Mouse (Mus musculus) lung, adult 18-20 months (tissue): Measurements from ENCODE around the gene Tspan33.

Experiments used
- DNase-seq, 2 experiments: peaks; one replicate each; pipeline ENCODE4 v3.0.0; 2022; ENCODE audit warnings: mixed read lengths in 2 of 2

Tspan33 gene

GRCm38 (mm10) chr6:29699085-29699745 is 5.2 kb downstream of the Tspan33 start:
- DNase-seq, result no peak

- DNase-seq, result no peak
Observed at GRCm38 (mm10) chr6:29701051-29701450, 7.0 kb downstream of the Tspan33 start.

DNA sequence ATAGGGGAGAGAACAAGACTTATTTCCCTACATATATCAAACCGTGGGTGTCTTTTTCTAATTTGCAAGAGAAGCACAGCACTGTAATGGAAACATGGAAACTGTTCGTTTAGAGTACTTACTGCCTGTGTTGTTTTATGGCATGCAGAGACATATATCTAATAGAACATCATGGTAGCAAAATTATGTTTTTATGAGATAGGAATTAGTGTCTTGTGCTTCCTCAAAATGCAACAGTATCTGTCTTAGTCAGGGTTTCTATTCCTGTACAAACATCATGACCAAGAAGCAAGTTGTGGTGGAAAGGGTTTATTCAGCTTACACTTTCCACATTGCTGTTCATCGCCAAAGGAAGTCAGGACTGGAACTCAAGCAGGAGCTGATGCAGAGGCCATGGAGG is 8.1 kb downstream of the Tspan33 start:
- DNase-seq, result no peak

- DNase-seq, result no peak
Observed at GRCm38 (mm10) chr6:29704143-29704542, 10.1 kb downstream of the Tspan33 start.

- DNase-seq, result no peak
Observed at GRCm38 (mm10) chr6:29707902-29708301, 13.9 kb downstream of the Tspan33 start.

- no peak for DNase-seq
Observed at GRCm38 (mm10) chr6:29711318-29711717, 17.3 kb downstream of the Tspan33 start.

GRCm38 (mm10) chr6:29712011-29712584 is 18.1 kb downstream of the Tspan33 start:
- peak in 1 of 2 experiments; percentile 33 for DNase-seq

- no peak for DNase-seq
Observed at GRCm38 (mm10) chr6:29716624-29717365, 22.8 kb downstream of the Tspan33 start.

DNA sequence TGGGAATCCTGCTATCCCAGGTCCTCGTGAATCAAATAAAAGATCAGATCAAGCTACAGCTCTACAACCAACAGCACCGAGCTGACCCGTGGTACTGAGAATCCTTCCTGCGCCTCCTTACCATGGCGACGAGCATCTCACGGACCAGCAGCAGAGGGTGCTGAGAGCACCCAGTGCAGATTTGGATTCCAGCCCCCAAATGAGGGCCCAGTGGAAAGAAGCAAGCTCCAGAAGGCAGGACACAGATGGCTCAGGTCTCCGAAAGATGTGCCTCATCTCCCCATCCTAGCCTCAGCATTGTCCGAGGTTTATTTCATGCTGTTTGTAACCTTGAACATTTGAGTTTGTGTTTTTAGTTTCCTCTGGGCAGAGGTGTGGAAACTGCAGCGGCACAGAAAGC is 23.5 kb downstream of the Tspan33 start:
- no peak for DNase-seq

DNA sequence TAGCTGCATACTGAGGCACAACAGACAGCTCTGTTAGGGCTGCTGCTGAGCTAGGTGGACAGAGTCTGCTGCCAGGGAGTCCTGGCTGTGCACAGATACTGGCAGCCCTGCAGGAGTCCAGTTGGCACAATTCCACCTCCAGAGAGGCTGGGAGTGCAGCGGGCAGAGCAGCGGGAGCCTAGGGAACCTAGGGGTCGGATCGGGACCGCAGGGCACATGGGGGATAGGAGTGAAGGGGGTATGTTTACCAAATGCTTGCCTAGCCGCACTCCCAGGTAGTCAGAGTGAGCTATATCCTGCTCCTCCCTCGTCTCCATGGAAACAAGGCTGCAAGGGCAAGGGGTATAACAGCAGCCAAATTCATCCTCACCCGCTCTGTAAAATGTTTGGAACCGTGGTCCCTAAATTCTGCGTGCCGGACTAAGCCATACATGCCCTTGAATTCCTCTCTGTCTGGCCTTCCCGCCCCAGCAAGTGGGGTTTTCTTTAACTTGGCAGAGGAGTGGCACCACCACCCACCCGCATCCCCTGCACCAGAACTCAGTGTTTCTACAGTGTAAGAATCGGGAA is 24.0 kb downstream of the Tspan33 start:
- peak in 1 of 2 experiments; percentile 30 for DNase-seq

- DNase-seq, result peak; percentile 48 to 51
Observed at GRCm38 (mm10) chr6:29718894-29719329, 24.9 kb downstream of the Tspan33 start.

DNA sequence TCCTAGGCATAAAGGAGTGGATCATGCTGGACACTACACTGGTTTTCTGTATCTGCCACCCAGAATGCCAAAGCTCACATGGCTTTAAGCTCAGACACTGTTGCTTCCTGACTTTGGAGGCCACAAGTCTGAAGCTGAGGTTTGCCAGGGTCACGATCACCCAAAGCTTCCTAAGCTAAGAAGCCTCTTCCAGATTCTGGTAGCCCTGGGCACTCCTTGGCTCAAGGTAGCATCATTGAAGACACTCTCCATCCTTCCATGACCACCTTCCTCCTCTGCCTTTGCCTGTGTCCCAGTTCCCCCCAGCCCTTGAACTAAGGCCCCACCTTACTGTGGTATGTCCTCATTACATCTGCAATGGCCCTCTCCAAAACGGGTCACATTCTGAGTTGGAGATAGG is 27.9 kb downstream of the Tspan33 start:
- no peak for DNase-seq

DNA sequence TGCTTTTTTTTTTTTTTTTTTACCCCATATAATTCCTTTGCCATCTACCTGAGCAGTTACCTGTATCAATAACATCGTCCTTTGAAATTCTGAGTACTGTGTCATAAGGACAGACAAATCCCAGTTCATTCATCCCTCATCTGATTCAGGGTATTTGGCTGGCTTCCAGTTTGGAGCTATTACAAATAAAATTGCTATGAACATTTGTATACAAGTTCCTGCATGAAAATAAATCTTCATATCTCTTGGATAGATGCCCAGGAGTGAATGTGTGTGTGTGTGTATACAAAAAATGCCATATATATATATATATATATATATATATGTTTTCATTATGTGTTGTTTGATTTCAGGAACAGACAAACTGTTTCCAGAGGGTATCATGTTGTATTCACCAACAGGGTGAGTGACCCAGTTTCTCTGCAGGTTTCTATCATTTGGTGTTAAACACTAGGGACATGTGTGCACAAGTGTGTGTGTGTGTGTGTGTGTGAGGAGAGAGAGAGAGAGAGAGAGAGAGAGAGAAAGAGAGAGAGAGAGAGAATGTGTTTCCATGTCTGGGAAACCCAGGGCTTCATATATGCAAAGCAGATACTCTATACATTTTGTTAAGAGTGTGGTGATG is 32.7 kb downstream of the Tspan33 start:
- DNase-seq, result no peak

DNA sequence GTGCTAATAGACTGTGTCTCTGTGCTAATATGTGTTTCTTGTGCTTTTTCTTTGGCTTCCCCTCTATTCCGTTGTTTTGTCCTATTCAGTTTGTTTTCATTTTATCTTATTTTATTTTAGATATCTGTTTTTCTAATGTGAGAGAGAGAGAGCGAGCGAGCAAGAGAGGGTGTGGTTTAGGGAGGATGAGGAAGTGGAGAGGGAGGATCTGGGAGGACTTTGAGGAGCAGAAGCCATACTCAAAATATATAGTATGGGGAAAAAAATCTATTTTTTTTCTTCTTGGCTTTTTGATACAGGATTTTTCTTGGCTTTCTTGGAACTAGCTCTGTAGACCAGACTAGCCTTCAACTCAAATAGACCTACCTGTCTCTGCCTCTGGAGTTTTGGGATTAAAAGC is 34.0 kb downstream of the Tspan33 start:
- DNase-seq, result no peak

DNA sequence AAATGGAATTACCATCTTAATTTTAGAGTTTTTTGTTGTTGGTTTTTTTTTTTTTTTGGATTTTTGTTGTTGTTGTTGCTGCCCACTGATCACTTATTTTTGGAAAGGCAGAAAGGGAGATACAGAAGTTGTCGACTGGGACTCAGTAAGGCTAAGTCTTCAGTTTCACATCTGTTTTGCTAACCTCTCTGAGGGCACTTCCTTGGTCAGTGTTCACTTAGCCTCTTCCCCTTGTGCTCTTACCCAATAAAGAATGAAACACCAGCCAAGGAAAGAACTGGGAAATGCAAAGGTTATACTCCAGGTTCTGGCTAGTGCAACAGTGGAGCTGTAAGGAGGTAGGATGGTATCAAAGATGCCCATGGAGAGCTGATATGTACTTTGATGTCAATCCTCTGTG is 35.5 kb downstream of the Tspan33 start:
- no peak for DNase-seq

DNA sequence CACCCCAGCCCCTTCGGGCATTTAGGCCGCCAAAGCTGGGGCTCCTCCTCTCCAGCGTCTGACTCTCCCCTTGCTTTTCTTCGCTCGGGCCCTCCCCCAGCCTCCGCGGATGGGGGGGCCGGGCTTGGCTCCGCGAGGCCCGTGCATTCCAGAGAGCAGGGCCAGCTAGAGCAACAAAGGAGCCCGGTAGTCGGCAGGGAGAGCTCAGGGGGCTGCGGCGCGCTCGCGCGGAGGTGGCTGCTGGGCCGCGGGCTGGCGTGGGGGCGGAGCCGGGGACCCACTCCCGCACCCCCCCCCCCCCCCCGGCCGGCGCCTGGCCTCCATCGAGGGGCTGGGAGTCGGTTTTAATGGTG is 41.3 kb downstream of the Tspan33 start, which contains the start of gene Smo:
Gene Smo, plus strand, starts transcription at position 168 of the 353 bp plus-strand sequence.
- DNase-seq, result peak; percentile 74 to 78

GRCm38 (mm10) chr6:29735689-29736451 is 41.8 kb downstream of the Tspan33 start:
- DNase-seq, result peak; percentile 56

- DNase-seq, result no peak
Observed at GRCm38 (mm10) chr6:29736610-29737458, 42.8 kb downstream of the Tspan33 start.

- no peak for DNase-seq
Observed at GRCm38 (mm10) chr6:29751466-29752152, 57.6 kb downstream of the Tspan33 start.

GRCm38 (mm10) chr6:29753336-29753735 is 59.3 kb downstream of the Tspan33 start:
- DNase-seq, result no peak

GRCm38 (mm10) chr6:29756001-29756400 is 62.0 kb downstream of the Tspan33 start:
- DNase-seq, result no peak
